Mouse (Mus musculus) layer of hippocampus, adult 8-10 months (tissue): ENCODE data around the gene Slc17a3. TPM values are rescaled to one million over a fixed set of nuclear protein-coding genes. Genes with fewer than 3 reads are reported as not detected.

Experiments
- DNase-seq, 2 experiments: peaks; one replicate each; pipeline ENCODE4 v3.0.0; 2022; ENCODE audit warnings: low spot score in 2 of 2
- total RNA-seq, 4 experiments: library from RNA; stranded (reverse); gene quantifications; 2 replicates each; pipeline ENCODE4 v1.2.4; 2022

The Slc17a3 gene
- not detected for total RNA-seq

- DNase-seq = no peak
Measured at GRCm38 (mm10) chr13:23839308-23839707, at the start of gene Slc17a3. TSS of gene Slc17a3 (plus strand) at chr13:23839434.

- DNase-seq = peak; percentile 16 to 36
Measured at GRCm38 (mm10) chr13:23792520-23792919, 46.7 kb upstream of the Slc17a3 start.

GRCm38 (mm10) chr13:23799405-23799804, 39.8 kb upstream of the Slc17a3 start:
- DNase-seq = no peak

- no peak for DNase-seq
Measured at GRCm38 (mm10) chr13:23804532-23804931, 34.7 kb upstream of the Slc17a3 start.

- no peak for DNase-seq
Measured at GRCm38 (mm10) chr13:23806422-23807052, 32.7 kb upstream of the Slc17a3 start, which contains the start of gene Slc17a2. TSS of gene Slc17a2 (plus strand) at chr13:23806993.

- DNase-seq = no peak
Measured at GRCm38 (mm10) chr13:23816148-23816547, 23.1 kb upstream of the Slc17a3 start.

GRCm38 (mm10) chr13:23820179-23820940, 18.9 kb upstream of the Slc17a3 start:
- no peak for DNase-seq

GRCm38 (mm10) chr13:23822213-23822612, 17.0 kb upstream of the Slc17a3 start:
- DNase-seq = no peak

GRCm38 (mm10) chr13:23826606-23827005, 12.6 kb upstream of the Slc17a3 start:
- no peak for DNase-seq

- DNase-seq = no peak
Measured at GRCm38 (mm10) chr13:23833053-23833452, 6.2 kb upstream of the Slc17a3 start.

- DNase-seq = no peak
Measured at GRCm38 (mm10) chr13:23834836-23835235, 4.4 kb upstream of the Slc17a3 start.

- DNase-seq = no peak
Measured at GRCm38 (mm10) chr13:23836630-23837029, 2.6 kb upstream of the Slc17a3 start.

GRCm38 (mm10) chr13:23845851-23846250, 6.6 kb downstream of the Slc17a3 start:
- DNase-seq = no peak

- DNase-seq = no peak
Measured at GRCm38 (mm10) chr13:23849299-23849698, 10.1 kb downstream of the Slc17a3 start.

GRCm38 (mm10) chr13:23856401-23856800, 17.2 kb downstream of the Slc17a3 start:
- DNase-seq = no peak

- DNase-seq = no peak
Measured at GRCm38 (mm10) chr13:23861815-23862214, 22.6 kb downstream of the Slc17a3 start.

GRCm38 (mm10) chr13:23864711-23865110, 25.5 kb downstream of the Slc17a3 start:
- no peak for DNase-seq

GRCm38 (mm10) chr13:23866086-23866710, 27.0 kb downstream of the Slc17a3 start:
- DNase-seq = no peak

- no peak for DNase-seq
Measured at GRCm38 (mm10) chr13:23867000-23867399, 27.8 kb downstream of the Slc17a3 start.

GRCm38 (mm10) chr13:23867405-23867804, 28.2 kb downstream of the Slc17a3 start, which contains the start of gene Slc17a1:
TSS of gene Slc17a1 (plus strand) at chr13:23867750.
- DNase-seq = no peak

- DNase-seq = no peak
Measured at GRCm38 (mm10) chr13:23868790-23869533, 29.7 kb downstream of the Slc17a3 start.

- no peak for DNase-seq
Measured at GRCm38 (mm10) chr13:23869996-23870395, 30.8 kb downstream of the Slc17a3 start.
